Mouse (Mus musculus) spleen, adult 2 months (tissue): ENCODE measurements around the gene Olfr262.
"Not testable (repeated sequence)": the region's sequence is repeated elsewhere in the genome, so short reads cannot be mapped to it uniquely, and the experiment has no call there.

Source experiments
- CTCF ChIP-seq: fragments of 200-500 bp; IDR thresholded peaks from 2 replicates; pipeline ENCODE4 v1.5.1; 2011; ENCODE audit warnings: mild to moderate bottlenecking, inconsistent platforms; ENCODE audit not compliant: insufficient read depth, insufficient read length, insufficient replicate concordance; ENCODE audit errors: extremely low read depth
- POLR2A ChIP-seq: fragments of 200-500 bp; IDR thresholded peaks from 2 replicates; pipeline ENCODE4 v1.6.1; 2011; ENCODE audit warnings: low read depth, low read length, inconsistent platforms

GRCm38 (mm10) chr19:12199076-12199475 is 42.4 kb downstream of the Olfr262 start:
- not testable (repeated sequence) for TF ChIP-seq CTCF, POLR2A
